Mouse (Mus musculus) brain, embryonic 18.5 days (tissue): ENCODE measurements around the gene Cnih1.
"Not testable (repeated sequence)": the region's sequence is repeated elsewhere in the genome, so short reads cannot be mapped to it uniquely, and the experiment has no call there.

Source experiments
- DNase-seq: peaks from one replicate; pipeline ENCODE4 v3.0.0-alpha.2; 2012; ENCODE audit warnings: low read depth, low spot score

Gene Cnih1

GRCm38 (mm10) chr14:46787787-46788504 lies at the start of gene Cnih1:
Cnih1 (minus strand) TSS chr14:46788411.
- peak; percentile 75 for DNase-seq

GRCm38 (mm10) chr14:46832354-46833272 lies 44.4 kb upstream of the Cnih1 start:
- DNase-seq, result no peak

- peak; percentile 45 for DNase-seq
Observed at GRCm38 (mm10) chr14:46831837-46832333, 43.7 kb upstream of the Cnih1 start, which contains the start of gene Cgrrf1. Cgrrf1 (plus strand) TSS chr14:46832125.

- DNase-seq, result no peak
Observed at GRCm38 (mm10) chr14:46831295-46831694, 43.1 kb upstream of the Cnih1 start.

GRCm38 (mm10) chr14:46827430-46827829 lies 39.2 kb upstream of the Cnih1 start:
- DNase-seq, result no peak

- DNase-seq, result no peak
Observed at GRCm38 (mm10) chr14:46823996-46824395, 35.8 kb upstream of the Cnih1 start.

GRCm38 (mm10) chr14:46821873-46822716 lies 33.9 kb upstream of the Cnih1 start, which contains the start of gene Gmfb:
Gmfb (minus strand) TSS chr14:46822242.
- DNase-seq, result peak; percentile 87

GRCm38 (mm10) chr14:46821271-46821872 lies 33.2 kb upstream of the Cnih1 start:
- no peak for DNase-seq

GRCm38 (mm10) chr14:46819961-46820360 lies 31.8 kb upstream of the Cnih1 start:
- DNase-seq, result not testable (repeated sequence)

- DNase-seq, result no peak
Observed at GRCm38 (mm10) chr14:46818743-46819142, 30.5 kb upstream of the Cnih1 start.

- no peak for DNase-seq
Observed at GRCm38 (mm10) chr14:46816916-46817622, 28.9 kb upstream of the Cnih1 start.

- no peak for DNase-seq
Observed at GRCm38 (mm10) chr14:46815640-46816039, 27.4 kb upstream of the Cnih1 start.

- DNase-seq, result no peak
Observed at GRCm38 (mm10) chr14:46807927-46808326, 19.7 kb upstream of the Cnih1 start.

GRCm38 (mm10) chr14:46806186-46806585 lies 18.0 kb upstream of the Cnih1 start:
- DNase-seq, result no peak

GRCm38 (mm10) chr14:46803791-46804190 lies 15.6 kb upstream of the Cnih1 start:
- DNase-seq, result no peak

GRCm38 (mm10) chr14:46803259-46803658 lies 15.0 kb upstream of the Cnih1 start:
- no peak for DNase-seq

- no peak for DNase-seq
Observed at GRCm38 (mm10) chr14:46800684-46801345, 12.6 kb upstream of the Cnih1 start.

GRCm38 (mm10) chr14:46794157-46794556 lies 5.9 kb upstream of the Cnih1 start:
- DNase-seq, result no peak

GRCm38 (mm10) chr14:46790723-46791122 lies 2.5 kb upstream of the Cnih1 start:
- DNase-seq, result no peak

GRCm38 (mm10) chr14:46790303-46790702 lies 2.1 kb upstream of the Cnih1 start:
- no peak for DNase-seq
